Mouse (Mus musculus) intestine, embryonic 14.5 days (tissue): ENCODE measurements around the gene Bet1l. TPM values are rescaled to one million over a fixed set of nuclear protein-coding genes. Genes with fewer than 3 reads are reported as not detected.
"Not testable (repeated sequence)": the region's sequence is repeated elsewhere in the genome, so short reads cannot be mapped to it uniquely, and the experiment has no call there.

Source experiments
- ATAC-seq: fragments of 200-750 bp; cut with Nextera tagmentation; replicated peaks from 2 replicates; pipeline ENCODE4 v1.8.0; 2017; ENCODE audit warnings: low read depth, moderate number of reproducible peaks, moderate TSS enrichment, moderate library complexity; ENCODE audit not compliant: low FRiP score, low TSS enrichment
- DNase-seq: peaks from one replicate; pipeline ENCODE4 v3.0.0-alpha.2; 2018; ENCODE audit warnings: low spot score
- H3K27ac ChIP-seq: fragments of 300-500 bp; sonication (generic); 2 replicates; pipeline ENCODE4 v1.5.1; 2014; ENCODE audit warnings: low read depth, mild to moderate bottlenecking, control low read depth
- H3K27me3 ChIP-seq: fragments of 300-500 bp; sonication (generic); replicated peaks from 2 replicates; pipeline ENCODE4 v1.6.1; 2014; ENCODE audit warnings: low read length, control low read depth; ENCODE audit not compliant: control insufficient read depth, insufficient read depth
- H3K36me3 ChIP-seq: fragments of 300-500 bp; sonication (generic); 2 replicates; pipeline ENCODE4 v1.6.1; 2014; ENCODE audit warnings: low read length, control low read depth; ENCODE audit not compliant: control insufficient read depth, insufficient read depth
- H3K4me1 ChIP-seq: fragments of 300-500 bp; sonication (generic); replicated peaks from 2 replicates; pipeline ENCODE4 v1.6.1; 2014; ENCODE audit warnings: low read length, control low read depth, mixed read lengths; ENCODE audit not compliant: control insufficient read depth, insufficient read depth
- H3K4me2 ChIP-seq: fragments of 300-500 bp; sonication (generic); 2 replicates; pipeline ENCODE4 v1.6.1; 2014; ENCODE audit warnings: low read length
- H3K4me3 ChIP-seq: fragments of 300-500 bp; sonication (generic); 2 replicates; pipeline ENCODE4 v1.5.1; 2014; ENCODE audit warnings: low read depth, low read length, control low read depth, mixed read lengths
- H3K9ac ChIP-seq: fragments of 300-500 bp; sonication (generic); 2 replicates; pipeline ENCODE4 v1.6.1; 2014; ENCODE audit warnings: mild to moderate bottlenecking, low read length
- H3K9me3 ChIP-seq: fragments of 300-500 bp; sonication (generic); 2 replicates; pipeline ENCODE4 v1.6.1; 2016; ENCODE audit warnings: low read length, control low read depth; ENCODE audit not compliant: control insufficient read depth
- WGBS: fragments of 180-500 bp; shearing (Covaris S2); extraction: QIAGEN DNeasy Blood & Tissue Kit; methylation state at CpG from one replicate; pipeline ENCODE4 v1.1.7; 2014; 5-methylcytosine and 5-hydroxymethylcytosine counted together
- polyA plus RNA-seq: library from polyadenylated mRNA; unstranded; fragments of >200 nt; fragmentation: Nextera tagmentation; extraction: Ambion mirVana; gene quantifications from 2 replicates; pipeline ENCODE4 v1.2.1, GENCODE M21; 2014

Gene Bet1l
- polyA plus RNA-seq, 1 experiment from 2014 or later = 42.3 TPM

DNA sequence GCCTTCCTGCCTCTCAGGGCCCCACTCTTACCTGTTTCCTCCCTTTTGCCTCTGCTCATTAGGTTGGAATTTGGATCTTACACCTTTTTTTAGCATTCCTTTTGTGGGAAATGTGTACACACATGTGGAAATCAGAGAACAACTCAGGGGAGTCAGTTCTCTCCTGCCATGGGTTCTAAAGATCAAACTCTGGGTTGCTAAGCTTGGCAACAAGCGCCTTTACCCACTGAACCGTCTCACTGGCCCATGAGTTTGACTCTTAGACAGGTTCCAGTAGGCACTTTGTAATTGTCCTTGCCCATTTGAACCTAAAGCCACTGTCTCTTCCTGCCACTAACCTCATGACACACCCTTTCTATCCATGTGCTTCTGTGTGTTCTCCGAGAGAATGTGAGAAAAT lies 37.2 kb upstream of the Bet1l start:
- H3K27me3 ChIP-seq = no peaks in the 10 kb centered on the region
- 92% methylated on average over 3 of the region's 3 CpGs for WGBS
- DNase-seq (no peak), ATAC-seq (no peak)
- no peaks in the 10 kb centered on the region for H3K4me1 ChIP-seq
- H3K27ac ChIP-seq = no peak overlapping the region
- peaks cover 81% of the 10 kb centered on the region for H3K36me3 ChIP-seq
- H3K4me2 ChIP-seq = no peak overlapping the region
- H3K4me3 ChIP-seq = no peak overlapping the region
- H3K9me3 ChIP-seq = no peaks in the 10 kb centered on the region
- H3K9ac ChIP-seq = no peak overlapping the region

DNA sequence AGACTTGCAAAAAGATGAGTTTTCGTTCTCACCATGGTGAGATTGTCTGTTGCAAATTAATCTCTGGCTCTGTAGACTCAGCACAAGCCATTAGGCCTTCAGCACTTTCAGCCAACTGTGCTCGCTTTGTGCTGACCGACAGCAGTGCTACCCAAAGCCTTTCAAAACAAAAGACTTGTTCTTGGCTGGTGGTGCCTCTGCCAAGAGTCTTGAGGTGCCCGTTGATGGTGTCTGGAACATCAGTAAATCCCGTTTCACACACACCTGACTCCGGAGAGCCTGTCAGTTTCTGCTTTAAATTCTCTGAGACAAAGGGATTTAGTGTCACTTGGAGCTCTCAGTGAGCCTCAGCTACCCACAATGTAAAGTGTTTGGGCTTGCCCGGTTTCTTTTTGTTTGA lies 36.7 kb upstream of the Bet1l start:
- Histone ChIP-seq H3K27me3 (no peaks in the 10 kb centered on the region), H3K4me2 (no peak overlapping the region), H3K4me3 (no peak overlapping the region), H3K9ac (no peak overlapping the region), H3K9me3 (no peaks in the 10 kb centered on the region), H3K36me3 (peaks cover 81% of the 10 kb centered on the region), H3K27ac (no peak overlapping the region), H3K4me1 (no peaks in the 10 kb centered on the region)
- DNase-seq (no peak), ATAC-seq (no peak)
- 92% methylated on average over 7 of the region's 7 CpGs for WGBS

GRCm38 (mm10) chr7:140890636-140891035 lies 33.3 kb upstream of the Bet1l start:
- not testable (repeated sequence) for DNase-seq, H3K4me2 ChIP-seq, H3K4me3 ChIP-seq, H3K9ac ChIP-seq, H3K4me1 ChIP-seq, H3K9me3 ChIP-seq, ATAC-seq, H3K27ac ChIP-seq, H3K27me3 ChIP-seq
- 96% methylated on average over 16 of the region's 16 CpGs for WGBS
- peaks cover 80% of the 10 kb centered on the region for H3K36me3 ChIP-seq

- Histone ChIP-seq H3K9ac (peak overlapping the region; percentile 67), H3K4me1 (peaks cover 14% of the 10 kb centered on the region), H3K4me3 (peak overlapping the region; percentile 95), H3K4me2 (peak overlapping the region; percentile 74), H3K9me3 (no peaks in the 10 kb centered on the region), H3K27me3 (no peaks in the 10 kb centered on the region), H3K27ac (peak overlapping the region; percentile 87), H3K36me3 (peaks cover 30% of the 10 kb centered on the region)
- ATAC-seq = peak; percentile 40; the same call in 1 of the 2 replicates
- WGBS = under 1% methylated on average over 12 of the region's 12 CpGs
- no peak for DNase-seq
Measured at GRCm38 (mm10) chr7:140882469-140882803, 25.1 kb upstream of the Bet1l start.

DNA sequence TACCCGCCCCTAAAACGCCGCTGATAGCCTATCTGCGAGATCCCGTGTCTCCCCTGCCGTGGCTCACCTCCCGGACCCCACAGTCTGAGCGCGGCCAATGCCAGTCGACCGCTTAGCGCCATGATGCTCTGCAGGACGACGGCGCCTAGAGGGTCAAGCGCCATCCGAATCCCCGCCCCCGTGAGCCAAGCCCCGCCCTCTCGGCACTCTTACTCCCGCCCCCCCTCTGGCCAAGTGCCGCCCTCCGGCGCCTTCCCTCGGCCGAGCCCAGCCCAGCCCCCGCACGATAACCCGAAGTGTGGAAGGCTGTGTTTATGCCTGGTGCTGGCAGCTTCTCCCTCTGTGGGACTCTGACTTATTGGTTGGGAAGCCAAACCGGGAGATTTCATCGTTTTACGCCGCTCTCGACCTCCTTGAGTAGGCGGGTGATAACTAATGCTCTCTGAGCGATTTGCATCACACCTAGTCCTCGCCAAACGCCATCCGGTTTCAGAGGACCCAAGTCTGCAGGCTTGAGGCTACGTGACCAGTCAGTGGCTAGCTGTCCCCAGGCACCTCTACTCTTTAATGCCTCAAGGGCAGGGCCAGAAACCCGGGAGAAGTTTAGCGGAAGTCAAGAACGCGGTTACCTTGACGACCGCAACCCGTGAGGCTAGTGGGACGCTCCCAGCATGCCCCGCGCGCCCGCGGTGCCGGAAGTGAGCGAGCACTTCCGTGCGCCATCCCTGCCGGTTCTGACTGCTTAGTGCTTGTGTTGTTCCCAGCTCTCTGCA lies 24.5 kb upstream of the Bet1l start, which contains the start of the genes Psmd13 and Sirt3:
TSS of gene Psmd13 (plus strand) at position 273 of the 773 bp plus-strand sequence.
TSS of gene Sirt3 (minus strand) at position 614 of the 773 bp plus-strand sequence.
- H3K36me3 ChIP-seq = peaks cover 30% of the 10 kb centered on the region
- ATAC-seq = peak; percentile 95
- DNase-seq = peak; percentile 97
- no peaks in the 10 kb centered on the region for H3K27me3 ChIP-seq
- WGBS = under 1% methylated on average over 58 of the region's 59 CpGs
- peaks cover 14% of the 10 kb centered on the region for H3K4me1 ChIP-seq
- H3K4me3 ChIP-seq = peak within 1 kb of the TSS; percentile 95
- peak within 1 kb of the TSS; percentile 74 for H3K4me2 ChIP-seq
- peak within 1 kb of the TSS; percentile 67 for H3K9ac ChIP-seq
- peak within 1 kb of the TSS; percentile 87 for H3K27ac ChIP-seq
- H3K9me3 ChIP-seq = no peaks in the 10 kb centered on the region

DNA sequence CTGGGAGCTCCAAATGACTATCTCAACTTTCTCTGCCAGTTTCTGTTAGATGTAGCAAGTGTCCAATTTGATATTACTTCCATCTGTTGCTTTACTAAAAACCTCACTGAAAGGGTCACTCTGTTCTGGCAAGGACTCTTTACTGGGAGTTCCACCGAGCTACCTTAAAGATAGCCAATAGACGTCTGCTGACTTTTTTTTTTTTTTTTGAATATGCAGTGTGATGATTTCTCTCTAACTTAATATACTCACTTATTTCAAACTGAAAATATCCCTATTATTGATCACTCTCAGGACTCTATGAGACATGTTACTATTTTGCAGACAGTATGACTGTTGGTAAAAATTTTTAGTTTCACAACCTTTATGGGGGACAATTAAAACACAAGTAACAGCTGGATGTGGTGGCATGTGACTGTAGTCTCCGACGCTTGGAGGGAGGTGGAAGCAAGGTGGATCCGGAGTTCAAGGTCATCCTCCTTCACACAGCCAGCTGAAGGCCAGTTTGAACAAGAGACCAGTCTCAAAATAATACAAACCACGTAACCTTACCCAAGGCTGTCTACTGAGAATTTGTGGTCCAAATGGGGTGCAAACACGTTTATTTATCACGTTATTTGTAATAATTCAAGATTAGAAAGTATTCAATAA lies 23.6 kb upstream of the Bet1l start:
- peak overlapping the region; percentile 74 for H3K4me2 ChIP-seq
- H3K9me3 ChIP-seq = no peaks in the 10 kb centered on the region
- peaks cover 14% of the 10 kb centered on the region for H3K4me1 ChIP-seq
- peak overlapping the region; percentile 95 for H3K4me3 ChIP-seq
- H3K9ac ChIP-seq = peak overlapping the region; percentile 67
- ATAC-seq = no peak
- 19% methylated on average over 8 of the region's 8 CpGs for WGBS
- no peak for DNase-seq
- H3K27me3 ChIP-seq = no peaks in the 10 kb centered on the region
- no peak overlapping the region for H3K27ac ChIP-seq
- peaks cover 29% of the 10 kb centered on the region for H3K36me3 ChIP-seq

DNA sequence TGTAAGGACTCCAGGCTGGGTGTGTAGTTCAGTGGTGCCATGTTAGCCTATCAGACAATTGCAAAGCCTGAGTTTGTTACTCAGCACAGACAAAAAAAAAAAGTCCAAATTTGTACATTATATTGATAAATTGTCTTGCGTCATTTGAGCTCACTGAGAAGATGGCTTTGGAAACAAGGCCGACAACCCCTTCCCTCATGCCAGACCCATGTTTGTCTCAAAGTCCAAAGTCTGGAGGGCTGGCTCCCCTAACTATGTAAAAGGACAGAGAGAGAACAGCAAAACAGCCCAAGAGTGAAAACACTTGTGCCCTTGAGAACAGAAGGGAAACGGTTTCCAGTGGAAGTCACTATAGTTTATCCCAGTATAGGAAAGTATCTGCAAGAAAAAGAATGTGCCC lies 23.0 kb upstream of the Bet1l start:
- Histone ChIP-seq H3K36me3 (peaks cover 28% of the 10 kb centered on the region), H3K9me3 (no peaks in the 10 kb centered on the region), H3K4me1 (peaks cover 14% of the 10 kb centered on the region), H3K4me2 (peak overlapping the region; percentile 74; the same call in 1 of the 2 replicates), H3K27ac (no peak overlapping the region), H3K27me3 (no peaks in the 10 kb centered on the region), H3K4me3 (no peak overlapping the region), H3K9ac (no peak overlapping the region)
- 74% methylated on average over 3 of the region's 3 CpGs for WGBS
- DNase-seq = no peak
- no peak for ATAC-seq

- Histone ChIP-seq H3K4me2 (no peak overlapping the region), H3K36me3 (peaks cover 29% of the 10 kb centered on the region), H3K9ac (no peak overlapping the region), H3K9me3 (no peaks in the 10 kb centered on the region), H3K27ac (no peak overlapping the region), H3K4me1 (peaks cover 14% of the 10 kb centered on the region), H3K27me3 (no peaks in the 10 kb centered on the region), H3K4me3 (no peak overlapping the region)
- DNase-seq (no peak), ATAC-seq (no peak)
- WGBS = 87% methylated on average over 7 of the region's 7 CpGs
Measured at GRCm38 (mm10) chr7:140879355-140879754, 22.0 kb upstream of the Bet1l start.
